Mouse (Mus musculus) heart, embryonic 16.5 days (tissue): ENCODE results near the gene Mucl1. TPM values are rescaled to one million over a fixed set of nuclear protein-coding genes. Genes with fewer than 3 reads are reported as not detected.
"Not testable (repeated sequence)": the region's sequence is repeated elsewhere in the genome, so short reads cannot be mapped to it uniquely, and the experiment has no call there.

Experiments
- ATAC-seq: fragments of 200-750 bp; cut with Nextera tagmentation; replicated peaks from 2 replicates; pipeline ENCODE4 v1.8.0; 2017; ENCODE audit warnings: moderate number of reproducible peaks; ENCODE audit not compliant: insufficient read depth, low FRiP score; ENCODE audit errors: extremely low read depth
- H3K27ac ChIP-seq: fragments of 300-500 bp; sonication (generic); 2 replicates; pipeline ENCODE4 v1.5.1; 2014; ENCODE audit warnings: mild to moderate bottlenecking, low read length, control low read depth, moderate library complexity
- H3K27me3 ChIP-seq: fragments of 300-500 bp; sonication (generic); 2 replicates; pipeline ENCODE4 v1.6.1; 2014; ENCODE audit warnings: low read length, mixed read lengths; ENCODE audit not compliant: control insufficient read depth, insufficient read depth
- H3K36me3 ChIP-seq: fragments of 300-500 bp; sonication (generic); 2 replicates; pipeline ENCODE4 v1.6.1; 2014; ENCODE audit not compliant: control insufficient read depth, insufficient read depth
- H3K4me1 ChIP-seq: fragments of 300-500 bp; sonication (generic); 2 replicates; pipeline ENCODE4 v1.6.1; 2014; ENCODE audit warnings: low read length, mixed read lengths; ENCODE audit not compliant: control insufficient read depth, insufficient read depth
- H3K4me2 ChIP-seq: fragments of 300-500 bp; sonication (generic); 2 replicates; pipeline ENCODE4 v1.6.1; 2014; ENCODE audit warnings: low read depth, mild to moderate bottlenecking, control low read depth, low read length
- H3K4me3 ChIP-seq: fragments of 300-500 bp; sonication (generic); 2 replicates; pipeline ENCODE4 v1.5.1; 2014; ENCODE audit warnings: mild to moderate bottlenecking, control low read depth, low read length
- H3K9ac ChIP-seq: fragments of 300-500 bp; sonication (generic); 2 replicates; pipeline ENCODE4 v1.6.1; 2014; ENCODE audit warnings: low read length, control low read depth
- H3K9me3 ChIP-seq: fragments of 300-500 bp; sonication (generic); replicated peaks from 2 replicates; pipeline ENCODE4 v1.6.1; 2016; ENCODE audit warnings: low read length; ENCODE audit not compliant: control insufficient read depth
- WGBS: fragments of 180-500 bp; shearing (Covaris S2); extraction: QIAGEN DNeasy Blood & Tissue Kit; methylation state at CpG from one replicate; pipeline ENCODE4 v1.1.7; 2014; 5-methylcytosine and 5-hydroxymethylcytosine counted together
- polyA plus RNA-seq: library from polyadenylated mRNA; unstranded; fragments of >200 nt; fragmentation: Nextera tagmentation; extraction: Ambion mirVana; gene quantifications from 2 replicates; pipeline ENCODE4 v1.2.1, GENCODE M21; 2015

Gene Mucl1
- not detected in 2 replicates for polyA plus RNA-seq

DNA sequence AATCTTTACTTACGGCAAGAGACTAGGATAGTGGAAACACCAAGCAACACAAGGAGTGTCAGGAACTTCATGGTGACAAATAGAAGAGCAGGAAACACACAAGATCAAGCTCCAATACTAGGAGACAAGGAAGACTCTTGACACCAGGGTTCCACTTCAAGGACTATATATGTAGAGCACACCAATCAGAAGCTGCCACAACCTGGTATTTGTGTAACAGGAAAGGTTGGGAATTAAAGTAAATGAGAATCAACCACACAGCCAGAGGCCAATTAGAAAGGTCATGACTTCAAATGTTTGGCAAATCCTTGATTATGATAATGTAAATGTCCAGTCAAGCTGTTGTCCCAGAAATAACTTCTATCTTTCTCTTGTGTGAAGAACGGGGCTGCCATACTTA is at the start of gene Mucl1:
Gene Mucl1 (minus strand): TSS at position 101 of the 400 bp plus-strand sequence.
- 80% methylated on average over 2 of the region's 2 CpGs for WGBS
- Histone ChIP-seq H3K9ac (no peak within 1 kb of the TSS), H3K27me3 (no peaks in the 10 kb centered on the region), H3K4me1 (no peaks in the 10 kb centered on the region), H3K36me3 (no peaks in the 10 kb centered on the region), H3K9me3 (no peaks in the 10 kb centered on the region), H3K4me3 (no peak within 1 kb of the TSS), H3K27ac (no peak within 1 kb of the TSS), H3K4me2 (no peak within 1 kb of the TSS)
- ATAC-seq = no peak

DNA sequence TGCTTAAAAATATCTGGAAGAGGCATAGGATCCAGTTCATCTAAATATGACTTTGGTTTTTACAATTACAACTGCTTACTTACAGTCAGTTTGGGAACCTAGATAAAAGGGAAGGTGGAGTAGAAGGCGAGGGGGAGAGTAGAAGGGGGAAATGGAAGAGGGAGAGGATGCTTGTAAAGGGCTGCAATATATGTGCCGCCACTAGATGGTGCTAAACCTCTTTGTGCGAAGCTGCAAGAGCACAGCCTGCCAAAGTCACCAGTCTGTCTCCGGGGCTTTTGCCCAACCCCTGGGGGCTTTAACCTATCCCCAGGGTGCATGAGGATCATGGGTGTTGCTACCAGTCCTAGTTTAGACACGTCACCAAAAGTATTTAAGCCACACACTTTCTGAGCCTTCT is 11.6 kb upstream of the Mucl1 start:
- not testable (repeated sequence) for H3K27me3 ChIP-seq, H3K27ac ChIP-seq, H3K9ac ChIP-seq, H3K4me2 ChIP-seq, H3K4me3 ChIP-seq, H3K9me3 ChIP-seq, H3K4me1 ChIP-seq, ATAC-seq, H3K36me3 ChIP-seq
- WGBS = 4% methylated on average over 5 of the region's 5 CpGs

DNA sequence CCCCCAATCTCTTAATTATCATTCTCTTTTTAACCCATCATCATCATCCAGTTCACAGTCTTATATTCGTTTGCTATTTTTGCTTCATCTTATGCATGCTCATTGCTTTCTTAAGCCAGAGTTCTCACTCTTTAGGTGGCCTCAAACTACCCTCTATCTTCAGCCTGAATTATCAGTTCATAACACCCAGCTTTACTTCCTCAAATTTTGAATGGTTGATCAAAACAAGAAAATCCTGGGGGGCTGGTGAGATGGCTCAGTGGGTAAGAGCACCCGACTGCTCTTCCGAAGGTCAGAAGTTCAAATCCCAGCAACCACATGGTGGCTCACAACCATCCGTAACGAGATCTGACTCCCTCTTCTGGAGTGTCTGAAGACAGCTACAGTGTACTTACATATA is 38.4 kb downstream of the Mucl1 start:
- WGBS = 77% methylated on average over 3 of the region's 5 CpGs
- H3K4me1 ChIP-seq, H3K9ac ChIP-seq, H3K27me3 ChIP-seq, H3K9me3 ChIP-seq, ATAC-seq, H3K27ac ChIP-seq, H3K36me3 ChIP-seq, H3K4me3 ChIP-seq, H3K4me2 ChIP-seq: not testable (repeated sequence)

Other genes with a start within 250 kb of the Mucl1 start
- 52.7 and 58.6 TPM in 2 replicates for gene Ppp1r1a, start 217.5 kb downstream of the Mucl1 start, polyA plus RNA-seq
- not detected in 2 replicates for gene Glycam1, start 190.4 kb downstream of the Mucl1 start, polyA plus RNA-seq
- gene Mucl2, start 143.8 kb upstream of the Mucl1 start, polyA plus RNA-seq = not detected in 2 replicates